Mouse (Mus musculus) embryo, embryonic 10 days (tissue): ENCODE results near the gene Sh3glb2.
A peak's percentile ranks its signal among the peaks of the same experiment; 100 is the strongest.

Source experiments
- DNase-seq: peaks from one replicate; pipeline ENCODE4 v3.0.0-alpha.2; 2015; ENCODE audit warnings: low spot score

Sh3glb2 gene

GRCm38 (mm10) chr2:30380564-30381376, 21.6 kb upstream of the Sh3glb2 start:
- no peak for DNase-seq

- DNase-seq = no peak
These were observed 20.2 kb upstream of the Sh3glb2 start for GRCm38 (mm10) chr2:30379307-30379706.

- DNase-seq = no peak
These were observed 18.6 kb upstream of the Sh3glb2 start for GRCm38 (mm10) chr2:30377721-30378120.

- no peak for DNase-seq
These were observed 16.8 kb upstream of the Sh3glb2 start for GRCm38 (mm10) chr2:30375893-30376292.

GRCm38 (mm10) chr2:30372726-30373125, 13.6 kb upstream of the Sh3glb2 start:
- no peak for DNase-seq

- no peak for DNase-seq
These were observed 12.4 kb upstream of the Sh3glb2 start for GRCm38 (mm10) chr2:30371544-30371943.

GRCm38 (mm10) chr2:30366203-30366602, 7.1 kb upstream of the Sh3glb2 start:
- DNase-seq = no peak

GRCm38 (mm10) chr2:30365281-30366069, 6.3 kb upstream of the Sh3glb2 start:
- DNase-seq = no peak

GRCm38 (mm10) chr2:30363773-30364650, 4.9 kb upstream of the Sh3glb2 start, which contains the start of gene Miga2:
Miga2 (plus strand) TSS chr2:30364233.
- peak; percentile 100 for DNase-seq

- no peak for DNase-seq
These were observed 3.7 kb upstream of the Sh3glb2 start for GRCm38 (mm10) chr2:30362865-30363264.

GRCm38 (mm10) chr2:30360626-30361025, 1.5 kb upstream of the Sh3glb2 start:
- no peak for DNase-seq

- DNase-seq = peak; percentile 72
These were observed 1.3 kb downstream of the Sh3glb2 start for GRCm38 (mm10) chr2:30357552-30358510.

- DNase-seq = no peak
These were observed 2.2 kb downstream of the Sh3glb2 start for GRCm38 (mm10) chr2:30356906-30357305.

- DNase-seq = no peak
These were observed 2.9 kb downstream of the Sh3glb2 start for GRCm38 (mm10) chr2:30356266-30356665.

GRCm38 (mm10) chr2:30355861-30356260, 3.3 kb downstream of the Sh3glb2 start:
- no peak for DNase-seq

- peak; percentile 31 for DNase-seq
These were observed 8.0 kb downstream of the Sh3glb2 start for GRCm38 (mm10) chr2:30351149-30351548.

GRCm38 (mm10) chr2:30349196-30349595, 9.9 kb downstream of the Sh3glb2 start:
- no peak for DNase-seq

- no peak for DNase-seq
These were observed 13.0 kb downstream of the Sh3glb2 start for GRCm38 (mm10) chr2:30345971-30346676.

- DNase-seq = no peak
These were observed 15.5 kb downstream of the Sh3glb2 start for GRCm38 (mm10) chr2:30343601-30344137.

GRCm38 (mm10) chr2:30342544-30342943, 16.6 kb downstream of the Sh3glb2 start:
- no peak for DNase-seq
